Mouse (Mus musculus) liver, adult (tissue): ENCODE data around the gene Olfr1019.

Experiments
- GATA4 ChIP-seq: IDR thresholded peaks from 2 replicates; pipeline ENCODE4 v1.6.1; 2014; ENCODE audit warnings: mild to moderate bottlenecking, low read length; ENCODE audit not compliant: insufficient replicate concordance

Olfr1019 gene

GRCm38 (mm10) chr2:85845383-85845782 is at the start of gene Olfr1019:
Gene Olfr1019, minus strand, starts transcription at chr2:85845483.
- TF ChIP-seq GATA4 = no peak

- TF ChIP-seq GATA4 = no peak
These were observed 40.1 kb upstream of the Olfr1019 start, which contains the start of gene Olfr1023 for GRCm38 (mm10) chr2:85885340-85885739. Gene Olfr1023, plus strand, starts transcription at chr2:85885640.

GRCm38 (mm10) chr2:85868294-85868693 is 23.0 kb upstream of the Olfr1019 start, which contains the start of gene Olfr1022:
Gene Olfr1022, plus strand, starts transcription at chr2:85868594.
- no peak for TF ChIP-seq GATA4

- TF ChIP-seq GATA4 = no peak
These were observed 1.4 kb upstream of the Olfr1019 start, which contains the start of gene Olfr1020 for GRCm38 (mm10) chr2:85846730-85847129. Gene Olfr1020, plus strand, starts transcription at chr2:85847030.

GRCm38 (mm10) chr2:85818179-85818578 is 27.1 kb downstream of the Olfr1019 start, which contains the start of gene Olfr1018:
Gene Olfr1018, plus strand, starts transcription at chr2:85818479.
- TF ChIP-seq GATA4 = no peak

- TF ChIP-seq GATA4 = no peak
These were observed 40.8 kb downstream of the Olfr1019 start for GRCm38 (mm10) chr2:85804501-85804900.

- TF ChIP-seq GATA4 = no peak
These were observed 42.8 kb downstream of the Olfr1019 start, which contains the start of gene Olfr1016 for GRCm38 (mm10) chr2:85802444-85802843. Gene Olfr1016, minus strand, starts transcription at chr2:85802544.

GRCm38 (mm10) chr2:85792331-85792730 is 53.0 kb downstream of the Olfr1019 start:
- TF ChIP-seq GATA4 = no peak
